Mouse (Mus musculus): ENCODE measurements around the gene Gm17571. TPM values are rescaled to one million over a fixed set of nuclear protein-coding genes. Genes with fewer than 3 reads are reported as not detected.

Gene Gm17571
- polyA plus RNA-seq, 1 experiment, result not detected

- 18% methylated on average over 4 of the region's 4 CpGs for WGBS
- Histone ChIP-seq H3K4me3 (replicated peaks; ENCODE audit: control insufficient read depth, low read depth, low read length) (no peak overlapping the region), H3K4me1 (ENCODE audit: control insufficient read depth, insufficient read depth, low read length) (peaks cover 9% of the 10 kb centered on the region), H3K27ac (ENCODE audit: control insufficient read depth, insufficient read depth, low read depth, low read length, poor library complexity) (peak overlapping the region; percentile 88)
- TF ChIP-seq POLR2A (IDR thresholded peaks at IDR 0.05; ENCODE audit: borderline replicate concordance, control insufficient read depth, low read depth, low read length), result 0 out of 2 replicates have a peak, but pooled peaks have one; percentile 25
- no peak for TF ChIP-seq CTCF (IDR thresholded peaks at IDR 0.05; ENCODE audit: control insufficient read depth, insufficient read depth, low read length)
Measured at GRCm38 (mm10) chr9:13466351-13466750, 19.8 kb upstream of the Gm17571 start.

- TF ChIP-seq CTCF (IDR thresholded peaks at IDR 0.05; ENCODE audit: control insufficient read depth, insufficient read depth, low read length) (no peak), POLR2A (IDR thresholded peaks at IDR 0.05; ENCODE audit: borderline replicate concordance, control insufficient read depth, low read depth, low read length) (no peak)
- WGBS, result 64% methylated on average over 4 of the region's 4 CpGs
- Histone ChIP-seq H3K27ac (ENCODE audit: control insufficient read depth, insufficient read depth, low read depth, low read length, poor library complexity) (no peak overlapping the region; the same call in 1 of the 2 replicates), H3K4me1 (ENCODE audit: control insufficient read depth, insufficient read depth, low read length) (peaks cover 7% of the 10 kb centered on the region), H3K4me3 (replicated peaks; ENCODE audit: control insufficient read depth, low read depth, low read length) (no peak overlapping the region)
Measured at GRCm38 (mm10) chr9:13465358-13466020, 18.9 kb upstream of the Gm17571 start.

DNA sequence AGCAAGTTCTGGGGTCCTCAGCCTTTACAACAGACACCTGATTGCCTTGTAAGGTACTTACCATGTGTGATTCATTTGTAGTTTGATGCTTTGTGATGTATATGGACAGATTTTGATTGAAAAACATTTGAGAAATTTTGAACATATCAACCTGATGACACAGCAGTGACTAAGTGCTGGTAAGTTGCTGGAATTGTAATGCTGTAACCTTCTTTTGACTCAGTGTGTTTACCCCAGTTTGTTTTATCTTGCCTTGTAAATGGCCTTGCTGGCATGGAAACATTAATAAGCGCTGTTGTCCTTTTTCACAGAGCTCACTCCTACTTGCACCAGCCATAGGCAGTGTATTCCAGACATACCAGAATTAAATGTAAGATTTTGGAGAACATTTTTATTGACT, 14.4 kb upstream of the Gm17571 start:
- 85% methylated on average over 1 of the region's 1 CpGs for WGBS
- H3K4me3 ChIP-seq (replicated peaks; ENCODE audit: control insufficient read depth, low read depth, low read length), result no peak overlapping the region
- TF ChIP-seq POLR2A (IDR thresholded peaks at IDR 0.05; ENCODE audit: borderline replicate concordance, control insufficient read depth, low read depth, low read length), result no peak
- TF ChIP-seq CTCF (IDR thresholded peaks at IDR 0.05; ENCODE audit: control insufficient read depth, insufficient read depth, low read length), result no peak
- no peak overlapping the region for H3K27ac ChIP-seq (ENCODE audit: control insufficient read depth, insufficient read depth, low read depth, low read length, poor library complexity)
- H3K4me1 ChIP-seq (ENCODE audit: control insufficient read depth, insufficient read depth, low read length), result no peaks in the 10 kb centered on the region; the same call in 1 of the 2 replicates

GRCm38 (mm10) chr9:13460012-13460411, 13.5 kb upstream of the Gm17571 start:
- no peak overlapping the region for H3K4me3 ChIP-seq (replicated peaks; ENCODE audit: control insufficient read depth, low read depth, low read length)
- H3K27ac ChIP-seq (ENCODE audit: control insufficient read depth, insufficient read depth, low read depth, low read length, poor library complexity), result no peak overlapping the region
- no peaks in the 10 kb centered on the region; the same call in 1 of the 2 replicates for H3K4me1 ChIP-seq (ENCODE audit: control insufficient read depth, insufficient read depth, low read length)
- 82% methylated on average over 3 of the region's 3 CpGs for WGBS
- TF ChIP-seq CTCF (IDR thresholded peaks at IDR 0.05; ENCODE audit: control insufficient read depth, insufficient read depth, low read length) (no peak), POLR2A (IDR thresholded peaks at IDR 0.05; ENCODE audit: borderline replicate concordance, control insufficient read depth, low read depth, low read length) (no peak)

- H3K27ac ChIP-seq (ENCODE audit: control insufficient read depth, insufficient read depth, low read depth, low read length, poor library complexity), result no peak overlapping the region
- TF ChIP-seq CTCF (IDR thresholded peaks at IDR 0.05; ENCODE audit: control insufficient read depth, insufficient read depth, low read length) (no peak), POLR2A (IDR thresholded peaks at IDR 0.05; ENCODE audit: borderline replicate concordance, control insufficient read depth, low read depth, low read length) (no peak)
- no peaks in the 10 kb centered on the region; the same call in 1 of the 2 replicates for H3K4me1 ChIP-seq (ENCODE audit: control insufficient read depth, insufficient read depth, low read length)
- H3K4me3 ChIP-seq (replicated peaks; ENCODE audit: control insufficient read depth, low read depth, low read length), result no peak overlapping the region
- 63% methylated on average over 1 of the region's 1 CpGs for WGBS
Measured at GRCm38 (mm10) chr9:13459371-13459770, 12.8 kb upstream of the Gm17571 start.

- TF ChIP-seq CTCF (IDR thresholded peaks at IDR 0.05; ENCODE audit: control insufficient read depth, insufficient read depth, low read length), result no peak
- TF ChIP-seq POLR2A (IDR thresholded peaks at IDR 0.05; ENCODE audit: borderline replicate concordance, control insufficient read depth, low read depth, low read length), result no peak
- WGBS, result 83% methylated on average over 6 of the region's 6 CpGs
- Histone ChIP-seq H3K4me3 (replicated peaks; ENCODE audit: control insufficient read depth, low read depth, low read length) (no peak overlapping the region), H3K4me1 (ENCODE audit: control insufficient read depth, insufficient read depth, low read length) (no peaks in the 10 kb centered on the region; the same call in 1 of the 2 replicates), H3K27ac (ENCODE audit: control insufficient read depth, insufficient read depth, low read depth, low read length, poor library complexity) (no peak overlapping the region)
Measured at GRCm38 (mm10) chr9:13457774-13458173, 11.2 kb upstream of the Gm17571 start.

DNA sequence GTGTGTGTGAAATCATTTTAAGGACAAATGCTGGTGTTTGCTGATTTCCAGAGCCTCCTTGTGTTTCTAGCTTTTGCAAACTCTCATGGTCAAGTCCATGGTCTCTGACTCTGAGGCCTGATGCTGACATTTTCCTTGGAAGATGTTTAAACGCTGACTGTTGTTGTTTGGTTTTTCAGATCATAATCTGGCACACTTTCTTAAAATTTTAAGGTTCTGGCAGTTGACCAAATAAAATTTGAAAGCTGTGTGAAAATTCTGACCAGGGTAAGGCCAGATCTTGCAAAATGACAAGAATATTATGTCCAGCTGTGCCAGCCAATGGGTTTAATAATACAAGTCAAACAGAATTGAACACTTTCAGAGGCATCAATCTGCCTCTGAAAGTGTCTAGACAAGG, 8.7 kb upstream of the Gm17571 start:
- H3K4me3 ChIP-seq (replicated peaks; ENCODE audit: control insufficient read depth, low read depth, low read length), result no peak overlapping the region
- TF ChIP-seq CTCF (IDR thresholded peaks at IDR 0.05; ENCODE audit: control insufficient read depth, insufficient read depth, low read length) (no peak), POLR2A (IDR thresholded peaks at IDR 0.05; ENCODE audit: borderline replicate concordance, control insufficient read depth, low read depth, low read length) (no peak)
- WGBS, result 69% methylated on average over 1 of the region's 1 CpGs
- H3K27ac ChIP-seq (ENCODE audit: control insufficient read depth, insufficient read depth, low read depth, low read length, poor library complexity), result no peak overlapping the region
- H3K4me1 ChIP-seq (ENCODE audit: control insufficient read depth, insufficient read depth, low read length), result no peaks in the 10 kb centered on the region; the same call in 1 of the 2 replicates

- WGBS, result 73% methylated on average over 7 of the region's 7 CpGs
- Histone ChIP-seq H3K4me3 (replicated peaks; ENCODE audit: control insufficient read depth, low read depth, low read length) (no peak overlapping the region), H3K27ac (ENCODE audit: control insufficient read depth, insufficient read depth, low read depth, low read length, poor library complexity) (no peak overlapping the region), H3K4me1 (ENCODE audit: control insufficient read depth, insufficient read depth, low read length) (no peaks in the 10 kb centered on the region; the same call in 1 of the 2 replicates)
- TF ChIP-seq CTCF (IDR thresholded peaks at IDR 0.05; ENCODE audit: control insufficient read depth, insufficient read depth, low read length) (no peak), POLR2A (IDR thresholded peaks at IDR 0.05; ENCODE audit: borderline replicate concordance, control insufficient read depth, low read depth, low read length) (no peak)
Measured at GRCm38 (mm10) chr9:13454651-13455123, 8.1 kb upstream of the Gm17571 start.

All from bone marrow, adult 2 months (tissue).